Mouse (Mus musculus) cortical plate, adult 2 months (tissue): ENCODE measurements around the gene L3mbtl3. TPM values are rescaled to one million over a fixed set of nuclear protein-coding genes. Genes with fewer than 3 reads are reported as not detected.

Experiments
- H3K27ac ChIP-seq: fragments of 200-500 bp; 2 replicates; pipeline ENCODE4 v1.5.1; 2012; ENCODE audit warnings: low read length, control low read depth, inconsistent platforms; ENCODE audit not compliant: insufficient read depth
- H3K4me1 ChIP-seq: fragments of 200-500 bp; 2 replicates; pipeline ENCODE4 v1.6.1; 2011; ENCODE audit warnings: low read length; ENCODE audit not compliant: control insufficient read depth, insufficient read depth
- H3K4me3 ChIP-seq: fragments of 200-500 bp; 2 replicates; pipeline ENCODE4 v1.5.1; 2011; ENCODE audit warnings: mild to moderate bottlenecking, low read length, control low read depth; ENCODE audit not compliant: insufficient read depth
- POLR2A ChIP-seq: fragments of 200-500 bp; IDR thresholded peaks from 2 replicates; pipeline ENCODE4 v1.6.1; 2011; ENCODE audit warnings: mild to moderate bottlenecking, low read length, control low read depth; ENCODE audit not compliant: insufficient read depth; ENCODE audit errors: extremely low read depth
- polyA plus RNA-seq: library from polyadenylated mRNA; depleted of rRNA; stranded (reverse); fragments of >200 nt; gene quantifications from 2 replicates; pipeline ENCODE4 v1.2.3, GENCODE M21; 2012; rRNA removed

The L3mbtl3 gene
- polyA plus RNA-seq, 1 experiment = 15.6 TPM

GRCm38 (mm10) chr10:26226241-26226640 is 149.5 kb downstream of the L3mbtl3 start:
- no peak for TF ChIP-seq POLR2A

More at GRCm38 (mm10) chr10:26226241-26226640, 149.5 kb downstream of the L3mbtl3 start:
- Histone ChIP-seq H3K4me1 (peaks cover 2% of the 10 kb centered on the region; the same call in 1 of the 2 replicates), H3K27ac (no peak overlapping the region), H3K4me3 (no peak overlapping the region)

Other genes starting within 250 kb of the L3mbtl3 start
- 1.8 and 2.3 TPM in 2 replicates for gene Samd3, start 146.3 kb downstream of the L3mbtl3 start, polyA plus RNA-seq